In the genomic region with DNA sequence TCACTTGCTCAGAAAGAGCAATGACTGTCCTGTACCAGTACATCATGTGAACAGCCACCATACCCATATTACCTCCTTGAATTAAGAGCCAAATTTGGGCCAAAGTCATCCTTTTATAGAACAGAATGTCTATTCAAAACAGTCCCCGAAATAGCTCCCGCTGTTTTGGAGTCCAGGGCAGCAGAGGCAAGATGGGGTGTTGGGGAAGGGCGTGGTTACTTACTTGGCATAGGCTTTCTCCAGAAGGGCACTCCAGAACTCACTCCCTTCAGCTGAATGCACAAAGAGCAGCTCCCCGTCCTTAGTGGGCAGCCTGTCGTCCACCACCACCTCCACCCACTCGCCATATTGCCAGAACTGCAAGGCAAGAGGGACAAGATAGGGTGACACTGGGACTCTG, we compare ENCODE assay signal across 15 mouse cellular contexts.
"Had no signal": no experiment of that assay in that cellular context is flagged by ENCODE, and none has a peak within 500 bp of the region (broad histone marks: within the 10 kb centered on the region; RNA-seq: fewer than 3 reads in every experiment).

No protein-coding gene starts in this region.

- DNase-seq: kidney, adult 18-20 months; kidney, postnatal 10 days; kidney, postnatal 4 days; right cerebral cortex, postnatal 4 days; spleen, adult 18-20 months; thymus, adult 2 months; thymus, postnatal 36 days had no signal

- H3K4me3 ChIP-seq: intestine, embryonic 15.5 days; limb, embryonic 12.5 days; megakaryocyte, embryonic 14.5 days; midbrain, embryonic 15.5 days; neural tube, embryonic 13.5 days had no signal

- H3K9me3 ChIP-seq: intestine, embryonic 15.5 days; limb, embryonic 12.5 days; megakaryocyte, embryonic 14.5 days; midbrain, embryonic 15.5 days; neural tube, embryonic 13.5 days had no signal

- H3K9ac ChIP-seq: intestine, embryonic 15.5 days; limb, embryonic 12.5 days; liver, embryonic 14.5 days; midbrain, embryonic 15.5 days; neural tube, embryonic 13.5 days had no signal

- H3K27me3 ChIP-seq: intestine, embryonic 15.5 days; limb, embryonic 12.5 days; megakaryocyte, embryonic 14.5 days; midbrain, embryonic 15.5 days; neural tube, embryonic 13.5 days had no signal

- H3K4me2 ChIP-seq: intestine, embryonic 15.5 days; limb, embryonic 12.5 days; midbrain, embryonic 11.5 days; midbrain, embryonic 15.5 days; neural tube, embryonic 13.5 days had no signal

- ATAC-seq: intestine, embryonic 15.5 days; midbrain, embryonic 15.5 days had no signal

- H3K27ac ChIP-seq: intestine, embryonic 15.5 days; limb, embryonic 12.5 days; liver, embryonic 14.5 days; macrophage; midbrain, embryonic 15.5 days; neural tube, embryonic 13.5 days had no signal
